Mouse (Mus musculus) E14TG2a.4 (cell line): ENCODE results near the gene Gnao1.

Experiments used
- CTCF ChIP-seq: conservative IDR thresholded peaks from 2 replicates; pipeline ENCODE4 v1.5.1; 2014; ENCODE audit warnings: low read length
- NANOG ChIP-seq: IDR thresholded peaks from 2 replicates; pipeline ENCODE4 v1.6.1; 2014; ENCODE audit warnings: borderline replicate concordance, low read length, mixed read lengths
- POU5F1 ChIP-seq: IDR thresholded peaks from 2 replicates; pipeline ENCODE4 v1.6.1; 2014; ENCODE audit warnings: low read length, borderline replicate concordance

GRCm38 (mm10) chr8:93940542-93941423, 131.0 kb downstream of the Gnao1 start:
- no peak for TF ChIP-seq CTCF
- TF ChIP-seq POU5F1, result no peak
- no peak for TF ChIP-seq NANOG
